Comparison of ENCODE assay signal across 8 mouse cellular contexts in genomic region chr8:120832022-120832421, GRCm38 (mm10).
DNase-seq lines count a peak whose midpoint lies in the region; ATAC-seq lines count a peak whose summit lies in the region.

No protein-coding gene starts in this region.

- peak; percentile 36 for ATAC-seq in activated CD4-positive, CD25-positive, alpha-beta regulatory T cell, adult 4 months
- ATAC-seq in hindbrain, embryonic 15.5 days (ENCODE audit: low FRiP score, low read depth): peak; percentile 27; the same call in 1 of the 2 replicates

- H3K4me1 ChIP-seq in hindbrain, embryonic 15.5 days (replicated peaks): no peaks in the 10 kb centered on the region

- peak; percentile 26 to 33 for DNase-seq in cerebellum, postnatal 10 days
- no peak for DNase-seq in cerebellum, adult 18-20 months
- peak; percentile 84 for DNase-seq in lung, postnatal 10 days
- DNase-seq in left cerebral cortex, adult 9 months (ENCODE audit: low spot score in 2 of 2): no peak
- no peak for DNase-seq in cerebellum, adult 8-10 months
- no peak for DNase-seq in cerebellum, adult 9-11 months

- no peaks in the 10 kb centered on the region for H3K9me3 ChIP-seq in hindbrain, embryonic 15.5 days

- H3K27me3 ChIP-seq in hindbrain, embryonic 15.5 days: no peaks in the 10 kb centered on the region

- H3K9ac ChIP-seq in hindbrain, embryonic 15.5 days: no peak overlapping the region

- peak overlapping the region; percentile 6; the same call in 1 of the 2 replicates for H3K4me2 ChIP-seq in hindbrain, embryonic 15.5 days

- H3K36me3 ChIP-seq in hindbrain, embryonic 15.5 days: no peaks in the 10 kb centered on the region

- 19% methylated on average over 13 of the region's 14 CpGs for WGBS in hindbrain, embryonic 15.5 days

- H3K27ac ChIP-seq in hindbrain, embryonic 15.5 days (replicated peaks): no peak overlapping the region

- no peak overlapping the region for H3K4me3 ChIP-seq in hindbrain, embryonic 15.5 days

Comparison
In these comparisons a context has a peak if more than half of its experiments do, and no peak if none do; other contexts are left out.
1. DNase-seq: peak in cerebellum, postnatal 10 days (2 of 2) and lung, postnatal 10 days (single experiment); none in cerebellum, adult 18-20 months (0 of 2), left cerebral cortex, adult 9 months (0 of 2), cerebellum, adult 8-10 months (single experiment) and cerebellum, adult 9-11 months (single experiment).